Mouse (Mus musculus) c-Kit-positive CD71-positive TER-119-positive erythroid progenitor cells, embryonic 14.5 days (primary cell): Measurements from ENCODE around the gene Lpp.
"Not testable (repeated sequence)": the region's sequence is repeated elsewhere in the genome, so short reads cannot be mapped to it uniquely, and the experiment has no call there.

Experiments used
- DNase-seq: peaks from one replicate; pipeline ENCODE4 v3.0.0-alpha.2; 2013; ENCODE audit warnings: low spot score

Lpp gene

DNA sequence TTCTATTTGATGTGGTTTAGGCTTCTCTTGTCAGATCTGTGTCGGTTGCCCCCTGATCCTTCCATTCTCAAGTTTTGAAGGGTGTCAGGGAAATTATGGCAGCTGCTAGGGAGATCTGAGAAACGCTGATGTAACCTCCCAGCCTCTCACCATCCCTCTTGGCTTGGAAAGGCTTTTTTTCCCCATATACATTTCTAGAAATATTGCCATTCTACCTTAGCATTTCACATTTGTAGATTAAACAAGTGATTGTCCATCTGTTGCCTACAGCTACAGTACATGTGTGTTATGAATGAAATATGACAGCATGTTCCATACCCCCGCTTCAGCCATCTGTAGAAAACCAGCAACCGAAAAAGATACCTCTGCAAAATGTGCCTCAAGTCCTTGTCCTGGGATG is 589.5 kb downstream of the Lpp start:
- no peak for DNase-seq

DNA sequence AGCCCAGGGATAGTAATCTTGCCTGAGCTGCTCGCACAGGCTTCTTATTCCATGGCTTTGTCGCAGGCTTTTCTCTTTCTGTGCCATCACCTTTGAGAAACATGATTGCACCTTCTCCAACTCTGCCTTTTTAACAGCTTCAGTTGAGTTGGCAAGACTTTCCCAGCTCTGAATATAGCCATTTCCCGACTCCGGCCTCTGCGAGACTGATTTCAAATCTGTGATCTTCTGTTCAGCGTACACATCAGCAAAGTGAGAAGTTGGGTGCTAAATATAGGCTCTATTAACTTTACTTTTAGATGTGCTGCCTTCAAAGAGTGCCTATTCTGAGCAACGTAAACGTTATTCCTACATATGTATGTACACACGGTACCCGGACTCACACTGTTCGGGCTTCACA is 597.0 kb downstream of the Lpp start:
- no peak for DNase-seq

- DNase-seq = no peak
Observed at GRCm38 (mm10) chr16:24991059-24991541, 597.8 kb downstream of the Lpp start.

DNA sequence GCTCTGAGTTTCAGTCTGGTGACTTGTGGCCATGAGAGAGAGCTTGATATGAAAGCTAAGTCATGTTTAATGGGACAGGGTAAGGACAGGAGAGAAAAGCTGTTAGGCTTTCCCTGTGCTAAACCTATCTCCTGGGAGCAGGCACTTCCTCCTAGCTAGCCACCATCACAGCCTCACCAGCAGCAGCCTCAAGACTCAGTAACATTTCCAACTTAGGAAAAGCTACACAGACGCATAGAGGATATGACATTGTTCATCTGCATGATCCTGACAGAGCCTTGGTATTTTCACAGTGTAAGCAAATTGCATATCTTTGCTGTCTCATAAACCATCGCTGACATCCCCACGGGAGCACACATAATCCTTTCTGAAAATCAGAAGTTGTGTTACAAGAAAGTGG is 598.7 kb downstream of the Lpp start:
- no peak for DNase-seq

- DNase-seq = no peak
Observed at GRCm38 (mm10) chr16:24992494-24992893, 599.2 kb downstream of the Lpp start.

DNA sequence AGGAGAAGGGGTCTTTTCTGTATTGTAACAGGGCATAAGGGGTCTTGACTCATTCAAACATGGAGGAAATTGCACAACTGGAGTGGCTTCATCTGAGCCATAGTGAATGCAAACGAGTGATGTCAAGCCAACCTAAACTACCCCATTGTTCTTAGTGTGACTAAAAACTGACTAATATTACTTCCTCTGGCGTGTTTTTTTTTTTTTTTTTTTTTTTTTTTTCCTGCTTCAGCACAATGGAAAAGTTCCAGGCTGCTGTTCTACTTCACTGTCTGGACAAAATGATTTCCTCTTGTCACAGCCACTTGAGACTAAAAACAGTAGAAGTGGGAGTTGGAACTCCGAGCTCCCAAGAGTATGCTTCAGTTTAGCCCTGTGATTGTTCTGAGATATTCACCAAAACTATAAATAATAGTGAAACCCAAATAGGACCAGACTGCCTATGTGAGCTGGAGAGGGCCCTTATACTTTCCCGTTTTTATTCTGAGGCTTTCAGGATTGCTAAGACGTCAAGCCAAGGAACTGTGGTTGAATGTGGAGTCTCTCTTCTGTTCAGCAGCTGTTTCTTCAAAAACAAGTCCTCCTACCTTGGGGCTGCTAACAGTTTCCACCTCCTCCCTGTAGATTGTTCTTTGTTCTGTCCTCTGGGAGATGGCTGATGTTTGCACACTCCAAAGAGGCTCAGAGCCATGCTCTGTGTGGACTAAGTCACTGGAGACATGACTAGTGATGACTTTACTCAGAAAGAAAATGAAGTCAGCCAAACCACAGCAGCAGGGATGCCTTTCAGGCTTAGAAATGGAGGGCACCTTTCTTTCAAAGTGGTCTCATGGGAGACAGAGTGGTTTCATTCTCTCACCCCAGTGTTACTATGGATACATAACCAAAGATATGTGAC is 617.9 kb downstream of the Lpp start:
- no peak for DNase-seq

DNA sequence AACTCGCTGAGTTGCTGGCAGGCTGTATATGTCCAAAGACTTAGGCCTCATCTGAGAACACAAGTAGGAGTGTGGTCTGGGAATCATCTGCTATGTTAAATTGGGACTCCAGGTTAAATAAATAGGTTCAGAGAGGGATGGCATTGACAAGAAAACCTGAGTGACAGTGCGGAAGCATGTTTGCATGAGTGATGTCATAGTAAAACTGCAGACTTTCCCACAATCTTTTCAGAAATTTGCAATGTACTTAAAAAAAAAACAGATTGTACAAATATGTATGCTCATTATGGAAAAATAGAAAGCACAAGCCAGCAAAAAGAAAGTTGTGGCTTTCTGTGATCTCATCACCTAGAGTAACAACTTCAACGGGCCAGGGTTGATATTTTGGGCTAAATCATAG is 619.6 kb downstream of the Lpp start:
- DNase-seq = no peak

GRCm38 (mm10) chr16:25016261-25016836 is 623.0 kb downstream of the Lpp start:
- DNase-seq = no peak

DNA sequence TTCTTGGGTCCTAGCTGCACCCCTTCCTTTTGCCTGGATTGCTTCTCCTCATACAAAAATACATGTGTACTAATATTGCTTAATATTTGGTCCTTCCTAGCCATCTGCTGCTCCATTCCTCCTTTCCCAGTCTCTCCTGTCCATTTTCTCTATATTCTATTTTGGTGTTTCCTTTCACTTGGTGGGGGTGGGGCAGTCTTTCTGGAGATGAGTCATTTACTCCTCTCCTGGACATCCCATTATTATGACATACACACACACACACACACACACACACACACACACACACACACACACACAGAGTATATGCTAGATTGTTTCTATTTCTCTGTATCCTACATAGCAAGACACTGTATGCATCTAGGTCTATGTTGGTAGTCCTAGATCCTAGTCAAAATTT is 623.7 kb downstream of the Lpp start:
- no peak for DNase-seq

- not testable (repeated sequence) for DNase-seq
Observed at GRCm38 (mm10) chr16:25021743-25022359, 628.5 kb downstream of the Lpp start.

DNA sequence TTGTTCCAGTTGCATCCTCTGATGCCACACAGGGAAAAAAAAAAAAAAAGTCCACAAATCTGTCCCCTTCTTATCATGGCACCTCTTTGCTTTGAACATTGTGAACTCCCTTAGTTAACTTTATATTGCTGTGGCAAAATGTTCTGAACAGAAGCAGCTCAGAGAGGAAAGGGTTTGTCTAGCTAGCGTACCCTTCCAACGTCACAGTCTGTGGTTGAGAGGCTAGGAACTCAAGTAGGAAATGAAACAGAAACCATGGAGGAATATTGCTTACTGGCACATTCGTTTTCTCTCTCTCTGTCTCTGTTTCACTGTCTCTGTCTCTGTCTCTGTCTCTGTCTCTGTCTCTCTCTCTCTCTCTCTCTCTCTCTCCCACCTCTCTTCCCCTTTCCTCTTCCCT is 631.3 kb downstream of the Lpp start:
- no peak for DNase-seq

GRCm38 (mm10) chr16:25026191-25026590 is 632.9 kb downstream of the Lpp start:
- DNase-seq = no peak

DNA sequence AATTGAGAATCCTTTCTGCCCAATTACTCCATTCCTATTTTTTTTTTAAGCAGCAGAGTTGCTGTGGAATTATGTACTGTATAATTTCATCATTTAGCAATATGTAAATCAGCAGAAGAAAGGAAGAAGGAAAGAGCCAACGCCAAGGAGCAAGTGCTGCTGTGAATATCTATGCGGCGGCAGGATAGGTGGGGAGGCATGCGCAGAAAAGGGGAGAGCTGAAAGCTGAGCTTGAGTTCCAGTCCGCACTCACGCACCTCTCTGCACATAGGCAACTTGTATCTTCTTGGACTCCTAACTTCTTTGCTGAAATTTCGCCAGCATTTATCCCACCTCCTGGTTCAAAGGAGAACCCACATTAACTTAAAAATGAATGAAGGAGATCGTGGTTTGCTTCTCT is 636.2 kb downstream of the Lpp start:
- DNase-seq = no peak

DNA sequence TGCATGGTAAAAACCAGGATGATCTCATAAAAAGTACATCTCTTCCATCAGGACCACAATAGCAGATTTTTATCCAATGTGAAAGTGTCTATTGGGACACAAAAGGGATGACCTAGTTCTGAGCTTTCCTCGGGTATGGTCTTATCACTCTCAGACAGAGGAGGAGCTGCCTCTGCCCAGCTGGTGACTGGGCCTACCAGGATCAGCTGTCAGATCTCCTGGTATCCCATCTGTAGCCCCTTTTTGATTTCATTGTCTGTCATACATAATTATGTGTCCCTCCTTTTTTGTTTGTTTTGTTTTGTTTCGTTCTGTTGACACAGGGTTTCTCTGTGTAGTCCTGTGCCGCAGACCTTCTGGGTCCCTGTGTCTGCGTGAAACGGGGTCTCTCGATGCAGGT is 644.1 kb downstream of the Lpp start:
- DNase-seq = no peak

- no peak for DNase-seq
Observed at GRCm38 (mm10) chr16:25038529-25038928, 645.2 kb downstream of the Lpp start.

- DNase-seq = no peak
Observed at GRCm38 (mm10) chr16:25039904-25040303, 646.6 kb downstream of the Lpp start.

DNA sequence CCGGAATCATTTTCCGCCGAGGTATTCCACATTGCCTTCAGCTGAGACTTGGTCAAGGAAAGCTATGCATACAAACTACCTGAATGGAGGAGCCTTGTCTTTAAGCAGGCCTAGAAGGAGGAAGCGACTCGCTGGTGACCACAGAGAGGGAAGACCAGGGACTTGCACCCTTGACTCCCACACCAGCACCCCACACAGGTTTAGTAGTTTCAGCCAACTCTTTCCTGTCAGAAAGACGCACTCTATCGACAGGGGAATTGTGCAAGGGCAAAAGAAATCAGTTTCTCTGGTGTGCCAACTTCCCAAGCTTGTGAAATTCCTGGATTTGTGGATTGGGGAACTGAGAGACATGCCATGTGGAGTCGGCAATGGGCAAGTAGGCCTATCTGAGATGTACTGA is 647.9 kb downstream of the Lpp start:
- DNase-seq = no peak

GRCm38 (mm10) chr16:25041855-25042529 is 648.7 kb downstream of the Lpp start:
- no peak for DNase-seq
